Mouse (Mus musculus): ENCODE measurements around the gene Slc16a2.

GRCm38 (mm10) chrX:103806373-103806772 is 15.4 kb downstream of the Slc16a2 start:
- no peak for TF ChIP-seq CTCF (IDR thresholded peaks at IDR 0.05; ENCODE audit: borderline replicate concordance, extremely low read depth, insufficient read depth, insufficient read length)
- TF ChIP-seq POLR2A (IDR thresholded peaks at IDR 0.05; ENCODE audit: borderline replicate concordance, extremely low read depth, insufficient read depth, insufficient read length, poor library complexity, severe bottlenecking) = no peak

All from brain, embryonic 14.5 days (tissue).